Mouse (Mus musculus) layer of hippocampus, adult 11-12 months (tissue): ENCODE data around the gene Cgas.

Source experiments
- DNase-seq: peaks from one replicate; pipeline ENCODE4 v3.0.0; 2022; ENCODE audit warnings: low spot score

The Cgas gene

DNA sequence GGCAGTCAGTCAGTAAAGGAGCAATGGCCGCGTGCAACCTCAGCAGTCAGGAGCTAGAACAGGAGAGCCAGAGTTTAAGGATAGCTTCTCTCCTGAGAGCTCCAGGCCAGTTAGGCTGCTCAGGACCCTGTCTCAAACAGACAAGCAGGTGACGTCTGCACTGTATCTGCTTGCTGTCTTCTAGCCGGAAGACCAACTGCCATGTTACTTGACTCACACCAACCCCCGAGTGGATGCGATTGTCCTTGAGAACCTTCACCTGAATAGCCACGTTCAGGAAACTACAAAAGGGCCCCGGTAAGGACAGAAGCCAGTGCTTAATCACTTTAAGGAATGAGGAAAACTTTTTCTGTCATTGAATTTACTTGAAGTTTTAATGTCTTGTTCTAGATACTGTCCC, 14.0 kb upstream of the Cgas start:
- no peak for DNase-seq

- peak; percentile 45 for DNase-seq
These were observed 8.3 kb upstream of the Cgas start for GRCm38 (mm10) chr9:78451382-78451781.

DNA sequence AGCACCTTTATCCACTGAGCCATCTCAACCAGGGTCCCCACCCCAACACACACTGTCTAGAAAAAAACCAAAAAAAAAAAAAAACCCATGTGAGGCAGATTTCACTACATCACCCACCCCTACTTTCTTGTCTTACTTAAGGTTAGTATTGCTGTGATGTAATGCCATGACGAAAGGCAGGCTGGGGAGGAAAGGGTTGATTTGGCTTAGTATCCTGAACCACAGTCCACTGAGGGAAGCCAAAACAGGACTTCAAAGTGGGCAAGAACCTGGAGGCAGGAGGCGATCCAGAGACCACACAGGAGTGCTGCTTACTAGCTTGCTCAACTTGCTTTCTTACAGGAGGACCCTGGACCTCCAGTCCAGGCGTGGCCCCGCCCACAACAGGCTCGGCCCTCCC, 7.4 kb upstream of the Cgas start:
- no peak for DNase-seq

DNA sequence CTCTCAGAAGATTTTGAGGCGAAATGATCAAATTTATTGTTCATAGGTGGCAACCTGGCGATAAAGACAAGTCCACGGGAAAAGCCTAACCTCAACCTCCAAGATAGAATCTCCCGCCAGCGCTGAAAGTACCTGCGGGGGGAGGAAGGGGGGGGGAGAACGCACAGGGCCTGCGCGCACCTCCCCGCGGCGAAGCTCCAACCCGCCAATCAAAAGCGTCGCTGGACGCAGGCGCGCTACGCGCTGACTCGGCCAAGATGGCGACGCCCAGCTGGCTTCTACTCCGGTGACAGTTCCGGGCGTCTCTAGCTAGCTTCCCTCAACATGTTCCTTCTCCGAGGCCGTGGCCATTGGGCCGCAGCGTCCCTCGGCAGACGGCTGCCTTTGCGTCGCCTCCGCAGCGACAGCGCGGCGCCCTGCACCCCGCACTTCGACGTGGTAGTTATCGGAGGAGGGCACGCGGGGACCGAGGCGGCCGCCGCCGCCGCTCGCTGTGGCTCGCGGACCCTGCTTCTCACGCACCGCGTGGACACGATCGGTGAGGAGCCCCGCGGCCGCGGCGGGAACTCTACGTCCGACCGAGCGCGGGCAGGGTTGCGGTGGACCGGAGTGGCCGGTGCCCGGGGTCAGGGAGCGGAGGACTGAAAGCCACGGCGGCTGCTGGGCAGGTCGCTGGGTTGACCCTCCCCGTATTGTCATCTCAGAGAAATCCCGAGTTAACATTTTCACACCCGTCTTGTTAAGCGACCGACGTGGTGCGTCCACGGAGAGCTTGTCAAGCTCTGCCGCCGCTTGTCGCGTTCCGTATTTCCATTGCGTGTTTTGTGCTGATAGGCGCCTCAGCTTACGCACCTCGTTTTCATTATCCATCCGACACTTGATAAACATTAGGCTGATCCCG, 5.2 kb upstream of the Cgas start, which contains the start of the genes Mto1 and Gm17324:
Gene Mto1 (plus strand): TSS at position 236 of the 901 bp plus-strand sequence.
Gene Gm17324 (minus strand): TSS at position 814 of the 901 bp plus-strand sequence.
- DNase-seq = peak; percentile 87

GRCm38 (mm10) chr9:78447606-78447972, 4.6 kb upstream of the Cgas start:
- DNase-seq = no peak

DNA sequence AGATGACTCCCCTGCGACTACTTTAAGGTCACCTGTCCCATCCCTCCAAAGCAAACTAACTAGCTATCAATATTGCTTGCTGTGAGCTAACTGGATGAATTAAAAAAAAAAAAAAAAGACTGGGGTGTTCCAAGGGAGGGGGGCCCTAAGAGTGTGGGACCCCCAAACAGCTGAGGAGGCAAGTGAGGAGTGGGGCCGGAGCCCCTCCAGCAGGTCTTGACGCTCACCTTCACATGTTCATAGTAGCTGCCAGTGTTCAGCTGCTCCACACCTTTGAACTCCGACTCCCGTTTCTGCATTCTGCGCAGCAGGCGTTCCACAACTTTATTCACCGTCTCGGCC, 829 bp downstream of the Cgas start:
- DNase-seq = no peak

GRCm38 (mm10) chr9:78439426-78439825, 3.6 kb downstream of the Cgas start:
- DNase-seq = no peak

- no peak for DNase-seq
These were observed 10.6 kb downstream of the Cgas start for GRCm38 (mm10) chr9:78432471-78432870.

DNA sequence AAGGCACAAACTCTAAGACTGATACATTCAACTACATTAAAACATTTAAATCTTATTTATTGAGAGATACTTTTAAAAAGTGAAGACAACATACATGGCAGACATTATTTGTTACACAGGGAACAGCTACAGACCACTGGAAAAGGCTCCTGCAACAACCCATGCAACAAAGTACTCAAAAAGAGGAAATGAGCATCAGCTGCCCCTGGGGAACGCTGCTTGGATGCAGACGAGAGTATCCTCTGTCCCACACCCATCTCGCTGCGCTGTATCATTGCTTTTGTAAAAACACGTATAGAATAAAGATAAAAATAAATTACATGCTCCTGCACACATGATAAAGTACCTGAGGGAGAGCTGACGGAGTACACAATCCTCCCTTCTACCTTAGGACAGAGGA, 12.6 kb downstream of the Cgas start:
- DNase-seq = no peak

DNA sequence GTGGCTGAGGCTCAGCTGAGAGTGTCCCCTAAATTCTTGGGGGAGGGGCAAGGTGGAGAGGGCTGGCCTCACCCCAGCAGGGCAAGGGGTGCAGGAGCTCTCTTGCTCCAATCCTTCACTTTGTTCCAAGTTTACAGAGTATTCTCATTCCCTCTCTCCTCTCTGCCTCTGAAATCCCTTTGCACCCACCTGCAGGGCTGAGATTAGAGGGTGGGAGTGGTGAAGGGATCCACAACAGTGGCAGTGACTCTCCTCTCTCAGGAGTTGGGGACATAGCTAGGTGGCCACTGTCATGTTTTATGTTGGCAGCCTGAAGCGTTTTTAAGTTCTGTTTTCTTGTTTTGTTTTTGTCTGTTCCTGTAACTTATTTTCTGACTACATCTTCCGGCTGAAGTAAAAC, 13.5 kb downstream of the Cgas start:
- no peak for DNase-seq

DNA sequence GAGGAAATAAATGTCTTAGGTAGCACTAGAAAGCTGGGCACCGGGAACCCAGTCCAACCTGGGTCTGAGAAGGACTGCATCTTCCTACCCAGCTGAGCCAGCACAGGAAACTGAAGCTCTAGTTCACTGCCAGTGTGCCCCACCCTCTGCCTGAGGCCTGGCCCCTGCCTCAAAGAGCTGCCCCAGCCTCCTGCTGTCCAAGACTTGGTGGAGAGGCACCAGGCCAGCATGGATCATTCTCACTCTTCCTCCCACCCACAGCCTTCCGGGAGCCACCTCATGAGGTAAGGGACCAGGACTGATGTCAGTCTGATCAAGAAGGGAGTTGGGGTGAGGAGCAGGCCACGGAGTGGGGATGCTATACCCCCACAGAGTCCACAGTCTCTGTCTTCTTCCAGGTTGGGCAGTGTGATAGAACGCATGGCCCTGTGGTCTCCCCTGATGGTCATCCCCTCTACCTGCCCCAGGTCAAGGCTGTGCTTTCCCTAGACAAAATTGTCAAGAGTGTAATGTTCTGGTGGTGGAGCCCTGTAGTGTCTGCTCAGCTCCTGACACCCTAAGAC, 14.1 kb downstream of the Cgas start:
- no peak for DNase-seq

DNA sequence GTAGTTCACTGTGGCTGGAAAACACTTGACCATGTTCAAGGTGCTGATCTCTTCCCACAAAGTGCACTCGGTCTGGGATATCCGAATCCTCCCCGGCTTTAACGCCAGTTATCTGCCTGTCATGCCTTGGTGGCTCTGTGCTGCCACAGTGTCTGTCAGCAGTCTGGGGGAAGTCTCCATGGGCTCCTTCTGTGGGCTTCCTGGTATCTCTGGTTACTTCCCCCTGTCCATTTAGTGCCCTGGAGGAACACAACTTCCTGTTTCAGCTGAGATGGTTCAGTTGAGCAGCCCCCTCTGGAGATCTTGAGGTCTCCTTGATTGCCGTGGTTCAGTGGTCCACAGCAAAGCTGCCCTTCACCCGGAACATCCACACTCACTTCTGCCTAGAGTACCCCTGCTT, 14.9 kb downstream of the Cgas start:
- DNase-seq = no peak

GRCm38 (mm10) chr9:78427362-78427781, 15.7 kb downstream of the Cgas start:
- no peak for DNase-seq

DNA sequence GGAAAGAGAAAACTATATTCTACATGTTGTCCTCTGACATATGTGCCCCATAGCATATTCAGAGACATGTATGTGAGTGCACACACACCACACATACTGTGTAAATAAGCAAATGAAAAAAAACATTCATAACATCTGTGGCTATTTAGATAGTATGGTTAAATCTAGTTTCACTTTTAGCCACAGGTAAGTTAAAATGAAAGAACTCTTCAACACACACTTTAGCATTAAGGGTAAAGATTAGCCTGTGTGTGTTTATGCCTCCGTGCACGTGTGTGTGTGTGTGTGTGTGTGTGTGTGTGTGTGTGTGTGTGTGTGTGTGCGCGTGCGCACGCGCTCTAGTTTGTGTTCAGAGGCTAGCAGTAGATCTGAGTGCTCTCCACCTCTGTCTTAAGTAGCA, 41.4 kb downstream of the Cgas start:
- DNase-seq = no peak

DNA sequence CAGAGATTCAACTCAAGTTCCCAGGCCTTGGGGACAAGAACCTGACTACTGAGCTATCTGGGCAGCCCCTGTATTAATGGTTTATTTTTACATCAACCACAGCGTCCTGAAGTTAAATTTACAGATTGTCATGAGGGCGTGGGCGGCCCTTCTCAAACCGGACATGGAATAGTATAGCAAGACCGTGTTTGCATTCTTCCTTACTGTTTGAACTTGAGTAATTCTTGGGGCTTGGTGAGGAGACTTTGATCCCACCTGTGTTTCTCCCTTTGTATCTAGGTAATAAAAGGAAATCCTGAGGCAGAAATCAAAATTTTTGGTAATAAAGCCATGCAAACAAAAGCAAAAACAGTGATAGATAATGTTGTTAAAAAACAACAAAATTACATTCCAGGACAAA, 42.5 kb downstream of the Cgas start:
- DNase-seq = no peak

DNA sequence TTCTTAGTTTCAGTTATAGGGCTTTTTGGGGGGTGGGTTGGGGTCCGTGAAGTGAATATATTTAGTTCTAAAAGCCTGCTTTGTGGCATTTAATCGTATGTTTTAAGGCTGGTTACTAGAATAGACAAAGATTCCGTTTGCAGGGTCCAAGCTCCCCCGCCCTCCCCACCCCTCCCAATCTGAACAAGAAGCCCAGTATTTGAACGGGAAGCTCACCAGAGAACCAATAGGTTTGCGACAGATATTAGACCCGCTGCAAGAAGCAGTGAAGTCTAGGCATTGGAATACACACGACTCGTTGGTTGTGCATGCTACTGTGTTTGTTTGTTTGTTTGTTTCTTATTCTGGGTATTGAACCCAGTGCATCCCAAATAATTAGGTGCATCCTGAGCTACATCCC, 46.5 kb downstream of the Cgas start:
- no peak for DNase-seq

DNA sequence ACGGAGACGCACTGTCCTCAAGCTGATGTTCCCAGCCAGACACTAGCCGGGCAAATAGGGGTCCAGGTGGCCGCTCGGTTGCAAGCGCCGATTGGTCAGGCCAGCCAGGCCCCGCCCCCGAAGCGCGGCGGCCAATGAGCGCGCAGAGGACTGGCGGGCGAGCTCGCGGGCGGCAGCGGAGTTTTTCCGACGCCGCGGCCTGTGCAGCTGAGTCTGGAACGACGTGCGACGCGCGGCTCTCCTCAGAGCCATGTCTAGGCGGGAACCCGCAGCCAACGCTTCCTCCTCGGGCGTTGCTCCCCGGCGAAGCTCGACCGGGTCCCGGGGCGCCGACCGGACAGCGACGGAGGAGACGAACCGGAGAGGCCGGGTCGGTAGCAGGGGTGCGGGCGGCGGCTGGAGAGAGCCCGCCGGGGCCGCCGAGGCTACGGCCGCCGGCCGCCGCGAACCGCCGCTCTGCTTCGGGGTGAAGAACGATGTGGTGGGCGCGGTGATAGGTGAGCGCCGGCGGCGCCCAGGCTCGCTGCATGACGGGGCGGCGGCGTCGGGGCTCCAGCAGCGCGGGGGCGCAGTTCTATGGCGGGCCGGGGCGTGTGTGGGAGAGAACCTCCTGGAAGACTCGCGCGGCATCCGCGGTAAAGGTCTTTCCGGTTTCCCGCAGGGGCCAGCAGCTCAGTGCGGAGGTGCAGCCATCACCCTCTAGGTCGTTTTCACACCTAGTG, 47.2 kb downstream of the Cgas start, which contains the start of gene Ddx43:
Gene Ddx43 (plus strand): TSS at position 148 of the 722 bp plus-strand sequence.
- peak; percentile 37 for DNase-seq

- no peak for DNase-seq
These were observed 47.8 kb downstream of the Cgas start for GRCm38 (mm10) chr9:78395244-78395629.

- DNase-seq = no peak
These were observed 48.4 kb downstream of the Cgas start for GRCm38 (mm10) chr9:78394602-78395001.

DNA sequence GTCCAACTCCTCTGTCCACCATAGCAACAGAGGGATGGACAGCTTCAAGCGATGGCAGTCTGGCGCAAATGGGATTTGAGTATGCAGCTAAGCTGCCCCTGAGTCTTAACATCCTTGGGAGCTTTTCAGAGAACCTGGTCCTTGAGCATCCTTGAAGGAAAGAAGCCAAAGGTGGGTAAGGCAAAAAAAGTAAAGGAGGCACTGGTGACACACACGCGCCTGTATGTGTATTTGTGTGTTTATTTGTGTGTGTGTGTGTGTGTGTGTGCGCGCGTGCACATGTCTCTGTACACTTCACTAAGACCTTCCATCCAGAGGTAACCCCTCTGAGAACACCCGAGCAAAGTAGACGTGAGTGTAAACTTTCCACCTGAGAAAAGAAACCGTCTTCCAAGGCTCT, 49.3 kb downstream of the Cgas start:
- no peak for DNase-seq

DNA sequence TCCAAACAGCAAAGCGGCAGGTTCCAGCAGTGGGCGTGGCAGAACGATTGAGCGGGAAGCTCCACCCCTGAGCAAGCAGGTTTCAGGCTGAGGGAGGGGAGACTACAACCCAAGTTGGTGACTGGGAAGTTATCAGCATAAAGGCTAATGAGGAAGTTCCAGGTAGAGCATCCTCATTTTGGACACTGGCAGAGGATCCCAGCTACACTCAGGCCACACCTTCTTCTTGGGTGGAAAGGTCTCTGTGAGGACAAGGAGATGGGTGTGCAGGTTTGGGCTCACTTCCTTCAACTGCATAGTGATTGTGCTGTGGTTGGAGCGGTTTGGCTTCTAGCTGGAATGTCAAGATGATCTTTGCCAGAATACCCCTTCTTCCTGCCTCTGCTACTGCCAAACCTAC, 53.1 kb downstream of the Cgas start:
- no peak for DNase-seq

- no peak for DNase-seq
These were observed 56.1 kb downstream of the Cgas start for GRCm38 (mm10) chr9:78386947-78387346.

DNA sequence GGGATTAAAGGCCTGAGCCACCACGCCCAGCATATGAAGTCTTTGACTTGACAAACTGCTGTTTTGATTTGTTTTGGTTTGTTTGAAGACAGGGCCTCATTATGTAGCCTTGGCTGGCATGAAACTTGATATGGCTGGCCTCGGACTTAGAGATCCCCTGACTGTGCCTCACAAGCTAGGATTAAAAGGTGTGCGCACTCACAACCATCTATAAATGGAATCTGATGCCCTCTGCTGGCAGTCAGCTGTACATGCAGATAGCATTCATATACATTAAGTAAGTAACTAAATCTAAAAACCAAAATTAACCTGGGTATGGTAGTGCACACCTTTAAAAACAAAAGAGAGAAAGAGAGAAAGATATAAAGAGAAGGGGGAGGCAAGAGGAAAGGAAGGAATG, 57.1 kb downstream of the Cgas start:
- DNase-seq = no peak
